Mouse (Mus musculus) mammary gland, adult 2 months (tissue): ENCODE results near the gene Kcnh1. TPM values are rescaled to one million over a fixed set of nuclear protein-coding genes. Genes with fewer than 3 reads are reported as not detected.

ENCODE experiments used
- polyA plus RNA-seq: library from polyadenylated mRNA; depleted of rRNA; stranded (reverse); fragments of >200 nt; gene quantifications from 2 replicates; pipeline ENCODE4 v1.2.3, GENCODE M21; 2012; ENCODE audit warnings: low replicate concordance; rRNA removed

The Kcnh1 gene
- polyA plus RNA-seq: 0.74 and 1.5 TPM in 2 replicates

GRCm38 (mm10) chr1:192190508-192191321 lies at the start of gene Kcnh1:
Kcnh1 (plus strand) TSS chr1:192190774.

Other genes starting within 250 kb of the Kcnh1 start
- gene Rd3, start 213.4 kb upstream of the Kcnh1 start, polyA plus RNA-seq: 0.42 and 0.61 TPM in 2 replicates
- gene Traf5, start 98.2 kb upstream of the Kcnh1 start, polyA plus RNA-seq: 19.7 and 22.4 TPM in 2 replicates
- 39.0 and 40.4 TPM in 2 replicates for gene Rcor3, start 52.7 kb upstream of the Kcnh1 start, polyA plus RNA-seq